Mouse (Mus musculus) erythroblast, embryonic 14.5 days (primary cell): ENCODE data around the gene Alpk1.

Source experiments
- GATA1 ChIP-seq: IDR thresholded peaks from 2 replicates; pipeline ENCODE4 v1.6.1; 2012; ENCODE audit warnings: low read length, inconsistent platforms, mixed read lengths
- TAL1 ChIP-seq: IDR thresholded peaks from 3 replicates; pipeline ENCODE4 v1.6.1; 2012; ENCODE audit warnings: low read length, inconsistent platforms, mixed read lengths

DNA sequence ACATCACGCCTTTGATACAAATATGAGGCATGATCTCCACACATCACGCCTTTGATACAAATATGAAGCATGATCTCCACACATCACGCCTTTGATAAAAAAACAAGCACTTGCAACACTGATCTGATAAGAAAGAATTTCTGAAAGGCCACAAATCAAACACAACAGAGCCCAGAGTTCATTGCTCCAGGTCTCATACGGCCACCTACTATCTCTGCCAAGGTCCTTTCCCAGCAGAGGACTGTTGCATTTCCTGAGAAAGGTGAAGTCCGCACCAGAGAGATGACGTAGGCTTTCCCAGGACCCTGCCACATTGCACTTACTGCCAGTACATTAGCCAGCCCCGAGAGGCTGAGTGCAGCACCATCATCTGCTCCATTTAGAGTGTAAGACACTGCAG is 28.8 kb upstream of the Alpk1 start:
- TF ChIP-seq GATA1 (no peak), TAL1 (no peak)
